8 mouse cellular contexts compared by ENCODE assay signal in genomic region chr8:56294886-56295555, GRCm38 (mm10). TPM values are rescaled to one million over a fixed set of nuclear protein-coding genes. Genes with fewer than 3 reads are reported as not detected.
A peak's percentile ranks its signal among the peaks of the same experiment; 100 is the strongest.
DNase-seq lines count a peak whose midpoint lies in the region; ATAC-seq and TF ChIP-seq lines count a peak whose summit lies in the region.

No protein-coding gene starts in this region.

- H3K27ac ChIP-seq in cerebellum, adult 2 months (ENCODE audit: insufficient read depth, low read length) = no peak overlapping the region
- H3K27ac ChIP-seq in lung, embryonic 16.5 days (ENCODE audit: low read length) = no peak overlapping the region
- no peak overlapping the region for H3K27ac ChIP-seq in limb, embryonic 11.5 days (replicated peaks; ENCODE audit: low read depth, low read length)

- no peaks in the 10 kb centered on the region; the same call in 1 of the 2 replicates for H3K4me1 ChIP-seq in cerebellum, adult 2 months (ENCODE audit: control insufficient read depth, insufficient read depth, low read length)
- H3K4me1 ChIP-seq in lung, embryonic 16.5 days (replicated peaks; ENCODE audit: control insufficient read depth, insufficient read depth, low read length) = peaks cover 14% of the 10 kb centered on the region
- H3K4me1 ChIP-seq in limb, embryonic 11.5 days (ENCODE audit: control insufficient read depth, insufficient read depth, low read length) = no peaks in the 10 kb centered on the region

- H3K36me3 ChIP-seq in lung, embryonic 16.5 days (ENCODE audit: control insufficient read depth, insufficient read depth, low read length) = no peaks in the 10 kb centered on the region
- H3K36me3 ChIP-seq in limb, embryonic 11.5 days (ENCODE audit: control insufficient read depth, insufficient read depth, low read length) = no peaks in the 10 kb centered on the region

- TF ChIP-seq CTCF in cerebellum, adult 2 months (IDR thresholded peaks at IDR 0.05; ENCODE audit: borderline replicate concordance, insufficient read depth, low read depth, low read length) = no peak

- H3K9me3 ChIP-seq in lung, embryonic 16.5 days (ENCODE audit: control insufficient read depth, low read length) = no peaks in the 10 kb centered on the region
- H3K9me3 ChIP-seq in limb, embryonic 11.5 days (ENCODE audit: control insufficient read depth, low read length) = no peaks in the 10 kb centered on the region

- H3K4me2 ChIP-seq in lung, embryonic 16.5 days (ENCODE audit: low read depth, low read length) = peak overlapping the region; percentile 89
- H3K4me2 ChIP-seq in limb, embryonic 11.5 days (ENCODE audit: low read depth, severe bottlenecking) = peak overlapping the region; percentile 76

- WGBS in cerebellum, adult 2 months = 6% methylated on average over 14 of the region's 14 CpGs
- WGBS in lung, embryonic 16.5 days = 14% methylated on average over 14 of the region's 14 CpGs
- 32% methylated on average over 14 of the region's 14 CpGs for WGBS in limb, embryonic 11.5 days

- no peak for TF ChIP-seq POLR2A in cerebellum, adult 2 months (IDR thresholded peaks at IDR 0.05; ENCODE audit: borderline replicate concordance, insufficient read depth, low read length)

- H3K27me3 ChIP-seq in cerebellum, adult 2 months (ENCODE audit: control insufficient read depth, insufficient read depth, low read length) = no peaks in the 10 kb centered on the region
- H3K27me3 ChIP-seq in lung, embryonic 16.5 days (ENCODE audit: control insufficient read depth, insufficient read depth, low read depth, low read length) = no peaks in the 10 kb centered on the region
- no peaks in the 10 kb centered on the region; the same call in 1 of the 2 replicates for H3K27me3 ChIP-seq in limb, embryonic 11.5 days (ENCODE audit: control insufficient read depth, insufficient read depth, low read length)

- DNase-seq in cerebellum, adult 2 months = no peak
- no peak for DNase-seq in cerebellum, postnatal 36 days
- no peak for DNase-seq in lung, postnatal 4 days
- DNase-seq in limb, embryonic 11.5 days (ENCODE audit: low spot score) = no peak
- DNase-seq in retina, postnatal 1 day = peak; percentile 27
- DNase-seq in adipocyte (ENCODE audit: low spot score) = no peak
- DNase-seq in ovary, adult 18-20 months (ENCODE audit: low spot score) = no peak

- peak overlapping the region; percentile 74 for H3K9ac ChIP-seq in lung, embryonic 16.5 days (ENCODE audit: low read length)
- peak overlapping the region; percentile 54; the same call in 1 of the 2 replicates for H3K9ac ChIP-seq in limb, embryonic 11.5 days (ENCODE audit: low read length)

- peak overlapping the region; percentile 25 for H3K4me3 ChIP-seq in cerebellum, adult 2 months (replicated peaks; ENCODE audit: insufficient read depth, low read depth, low read length)
- peak overlapping the region; percentile 65 for H3K4me3 ChIP-seq in lung, embryonic 16.5 days (ENCODE audit: low read length)
- peak overlapping the region; percentile 36 for H3K4me3 ChIP-seq in limb, embryonic 11.5 days (ENCODE audit: low read depth, low read length)

- ATAC-seq in lung, embryonic 16.5 days (ENCODE audit: low read depth) = peak; percentile 34; the same call in 1 of the 2 replicates
- ATAC-seq in limb, embryonic 11.5 days (ENCODE audit: insufficient number of reproducible peaks, low FRiP score, low TSS enrichment, low read depth) = no peak

RNA-seq across cellular contexts. Expression of gene Hpgd, which starts 0.6 kb away (rescaled TPM):
- 7.9 and 9.3 TPM in 2 replicates for polyA plus RNA-seq in cerebellum, adult 2 months (2012; rRNA removed)
- 29.4 and 33.1 TPM in 2 replicates for polyA plus RNA-seq in lung, embryonic 16.5 days (2015; fragmentation: Nextera tagmentation; extraction: Ambion mirVana)
- 11.7 TPM in 2 replicates for polyA plus RNA-seq in limb, embryonic 11.5 days (2014; fragmentation: Nextera tagmentation; extraction: Ambion mirVana)
